Mouse (Mus musculus): ENCODE results near the gene Golt1a.
"Not testable (repeated sequence)": the region's sequence is repeated elsewhere in the genome, so short reads cannot be mapped to it uniquely, and the experiment has no call there.

The Golt1a gene

DNA sequence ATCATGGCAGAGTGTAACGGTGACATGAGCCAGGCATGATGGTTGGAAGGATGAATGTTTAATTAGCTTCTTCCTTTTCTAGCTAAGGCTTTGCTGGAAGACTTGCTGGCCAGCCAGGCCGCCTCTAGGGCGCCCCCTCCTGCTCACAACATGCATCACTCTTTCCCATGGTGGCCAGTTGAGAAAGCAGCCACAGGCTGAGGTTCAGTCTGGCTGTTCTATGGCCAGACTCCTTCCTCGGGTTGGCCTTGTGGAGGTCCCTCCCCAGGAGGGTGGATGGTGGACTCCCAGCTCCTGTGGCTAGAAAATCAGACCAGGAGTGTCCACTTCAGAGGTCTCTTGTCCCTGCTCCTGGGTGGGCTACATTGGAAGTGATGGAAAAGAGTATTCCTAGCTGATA, 2.8 kb upstream of the Golt1a start:
- peak; percentile 86 for DNase-seq

DNA sequence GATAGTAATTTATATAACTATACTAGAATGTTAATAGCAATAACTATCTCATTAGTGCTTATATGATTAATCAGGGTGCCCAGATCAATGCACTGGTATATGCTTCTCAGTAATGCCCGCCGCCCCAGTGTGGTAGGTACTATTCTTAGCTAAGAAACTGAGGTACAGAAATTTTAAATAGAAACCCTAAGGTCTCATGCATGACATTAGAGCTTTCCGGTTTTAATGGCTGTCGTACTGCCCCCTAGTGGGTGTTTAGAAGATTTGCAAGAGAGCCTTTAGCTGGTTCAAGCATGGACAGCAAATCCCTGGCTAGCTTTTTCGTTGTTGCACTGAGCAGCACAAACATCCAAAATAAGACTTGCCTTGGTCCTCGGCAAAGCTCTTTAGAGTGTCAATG, 2.3 kb upstream of the Golt1a start:
- peak; percentile 41 for DNase-seq

DNA sequence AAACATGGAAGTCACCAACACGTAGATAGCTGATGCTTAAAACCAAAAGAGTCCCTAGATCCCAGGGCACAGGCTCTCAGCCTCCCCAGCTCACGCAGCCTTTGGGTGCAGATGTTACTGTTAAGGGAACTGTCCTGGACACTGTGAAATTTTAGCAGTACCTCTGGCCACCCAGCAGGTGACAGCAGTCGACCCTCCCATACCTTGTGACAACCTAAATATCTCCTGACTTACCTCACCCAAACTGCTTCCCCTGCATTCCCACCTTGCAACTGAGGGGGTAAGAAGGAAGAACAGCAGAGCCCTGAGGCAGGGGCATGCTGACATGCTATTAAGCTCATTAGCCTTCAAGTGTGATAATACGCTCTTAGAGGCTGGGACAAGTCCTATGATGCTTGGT, 1.6 kb downstream of the Golt1a start:
- DNase-seq = peak; percentile 21

DNA sequence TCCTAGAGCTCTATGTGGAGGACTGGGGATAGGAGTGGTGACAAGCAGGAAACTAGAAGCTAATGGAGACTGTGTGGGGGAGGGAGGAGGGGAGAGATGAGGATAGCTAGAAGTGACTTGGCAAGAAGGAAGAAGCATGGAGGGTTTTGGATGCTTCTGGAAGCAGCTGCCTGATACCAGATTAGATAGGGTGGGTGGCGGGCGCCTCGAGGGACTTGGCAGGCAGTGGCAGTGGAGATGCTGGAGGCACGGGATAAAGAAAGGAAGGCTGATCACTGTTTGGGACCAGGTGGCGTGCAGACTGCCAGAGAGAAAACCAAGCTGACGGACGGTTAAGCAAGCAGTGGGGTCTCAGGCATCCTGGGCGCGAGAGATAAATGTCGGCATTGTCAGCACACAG, 2.3 kb downstream of the Golt1a start:
- DNase-seq = no peak

DNA sequence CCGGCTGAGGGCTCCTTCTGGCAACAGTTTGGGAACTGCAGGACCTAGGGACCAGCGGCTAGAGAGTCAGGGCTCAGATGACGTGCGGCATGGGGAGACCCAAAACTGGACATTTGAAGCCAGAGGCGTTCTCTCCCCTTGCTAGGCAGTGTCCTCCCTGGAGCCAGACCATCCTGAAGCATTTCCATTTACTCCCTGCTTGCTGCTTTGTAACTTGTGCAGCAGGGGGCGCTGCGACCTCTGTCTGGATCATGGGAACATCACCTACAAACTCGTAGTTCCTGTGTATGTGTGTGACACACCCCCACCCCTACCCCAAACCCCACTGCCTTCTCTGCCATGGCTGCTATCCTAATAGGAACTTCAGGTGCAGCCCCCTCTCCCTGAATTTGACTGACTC, 4.8 kb downstream of the Golt1a start:
- peak; percentile 82 for DNase-seq

DNA sequence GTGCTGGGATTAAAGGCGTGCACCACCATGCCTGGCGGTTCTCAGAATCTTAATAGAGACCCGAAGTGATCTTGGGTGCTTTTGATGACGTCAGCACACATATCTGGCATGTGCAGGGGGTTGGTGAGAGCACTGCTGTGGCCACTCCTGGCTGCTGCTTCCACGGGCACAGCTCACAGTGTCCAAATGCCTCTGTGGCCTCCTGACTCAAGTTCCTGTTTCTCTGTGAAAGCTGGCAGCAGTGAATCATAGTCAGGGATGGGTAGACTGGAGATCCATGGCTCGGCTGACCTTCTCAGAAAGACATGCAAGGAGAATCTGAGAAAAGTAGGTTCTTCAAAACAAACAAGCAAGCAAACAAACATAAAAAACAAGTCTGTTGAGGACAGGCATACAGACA, 6.2 kb downstream of the Golt1a start:
- no peak for DNase-seq

DNA sequence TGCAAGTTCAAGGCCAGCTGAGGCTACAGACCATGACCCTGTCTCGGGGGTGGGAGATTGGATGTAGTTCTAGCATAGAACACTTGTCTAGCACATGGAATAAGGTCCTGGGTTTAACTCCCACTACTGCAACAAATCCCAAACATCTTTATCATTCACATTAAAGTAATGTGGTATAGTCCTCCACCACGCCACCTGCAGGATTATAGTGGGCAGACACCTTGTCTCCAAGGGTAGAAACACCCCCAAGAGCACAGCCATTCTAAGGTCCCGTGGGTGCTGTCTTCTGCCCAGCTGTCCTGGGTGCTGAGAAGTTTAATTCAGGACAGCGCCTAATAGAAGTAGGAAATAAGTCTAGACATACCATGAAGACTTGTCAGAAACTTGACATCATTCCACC, 7.0 kb downstream of the Golt1a start:
- no peak for DNase-seq

DNA sequence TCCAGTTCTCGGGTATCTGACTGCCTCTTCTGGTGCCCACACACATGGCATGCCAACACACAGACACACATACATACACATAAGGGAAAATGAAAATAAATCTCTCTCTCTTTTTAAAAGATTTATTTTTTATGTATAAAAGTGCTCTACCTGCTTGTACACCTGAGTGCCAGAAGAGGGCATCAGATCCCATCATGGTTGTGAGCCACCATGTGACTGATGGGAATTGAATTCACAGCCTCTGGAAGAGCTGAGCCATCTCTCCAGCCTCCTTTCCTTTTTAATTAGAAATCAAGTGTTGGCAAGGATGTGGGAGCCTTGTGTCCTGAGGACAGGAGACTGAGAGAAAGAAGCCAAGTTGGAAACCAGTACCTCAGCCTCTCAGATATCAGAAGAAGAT, 7.5 kb downstream of the Golt1a start:
- no peak for DNase-seq

DNA sequence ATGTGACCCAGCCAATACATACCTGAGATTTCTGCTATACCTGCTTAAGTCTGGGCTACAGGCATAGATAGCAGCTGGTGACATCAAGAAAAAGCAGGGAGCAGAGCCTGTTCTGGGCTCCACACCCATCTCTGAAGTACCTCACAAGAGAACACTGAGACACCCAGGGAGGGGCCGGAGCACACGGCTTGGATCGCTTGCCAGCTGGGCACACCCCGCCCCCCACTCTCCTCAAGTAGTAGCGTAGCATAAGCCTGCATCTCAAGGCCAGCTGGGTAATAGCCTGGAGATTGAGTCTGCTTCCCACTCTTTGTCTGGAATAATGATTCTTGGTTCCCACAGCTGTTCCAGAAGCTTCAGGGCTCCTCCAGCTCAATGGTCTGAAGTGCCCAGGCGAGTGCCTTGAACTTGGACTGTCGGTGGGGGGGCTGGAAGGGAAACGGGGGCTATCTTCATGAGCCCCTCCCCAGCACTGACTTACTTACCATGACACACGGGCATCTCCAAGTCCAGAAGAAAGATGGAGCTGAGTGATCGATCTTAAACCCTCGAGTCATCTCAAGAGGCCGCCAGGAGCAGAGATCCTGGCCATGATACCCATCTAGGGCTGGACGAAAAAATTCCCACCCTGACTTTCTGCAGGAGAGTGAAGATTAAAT, 11.8 kb downstream of the Golt1a start, which contains the start of gene Kiss1:
Gene Kiss1 (plus strand): TSS at position 609 of the 659 bp plus-strand sequence.
- DNase-seq = no peak

DNA sequence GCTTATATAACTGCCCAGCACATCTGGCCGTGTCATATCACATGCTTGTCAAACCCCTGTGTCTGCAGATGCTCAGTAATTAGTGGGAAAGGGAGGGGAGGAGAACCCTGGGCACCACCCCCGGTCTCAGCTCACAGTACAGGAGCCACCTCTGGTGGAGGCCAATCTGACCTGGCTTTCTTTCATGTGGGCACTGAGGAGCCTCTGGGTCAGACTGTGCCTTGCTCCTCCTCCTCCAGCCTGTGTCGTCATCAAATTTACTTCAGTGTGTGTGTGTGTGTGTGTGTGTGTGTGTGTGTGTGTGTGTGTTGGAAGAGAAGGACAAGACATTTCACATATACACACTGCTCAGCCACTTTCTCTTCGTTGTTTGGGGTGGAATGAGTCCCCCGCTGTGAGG, 13.7 kb downstream of the Golt1a start:
- DNase-seq = no peak

DNA sequence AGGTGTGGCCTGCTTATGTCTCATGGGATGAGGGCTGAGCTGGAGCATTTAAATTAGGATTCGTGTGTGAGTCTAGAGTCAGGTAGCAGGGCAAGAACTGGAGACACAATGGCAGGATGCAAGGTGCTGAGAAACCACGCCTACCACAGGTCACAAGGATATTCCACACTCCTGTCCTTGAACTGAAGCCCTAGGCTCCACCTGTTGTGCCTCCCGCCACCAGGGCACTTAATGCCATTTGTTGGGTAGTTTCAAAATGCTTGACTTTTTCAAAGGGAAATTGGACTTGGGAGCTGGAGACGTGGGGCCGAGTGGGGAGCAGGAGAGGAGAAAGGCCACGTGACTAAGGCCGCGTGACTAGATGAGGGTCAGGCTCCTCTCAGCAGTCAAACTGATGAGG, 16.4 kb downstream of the Golt1a start:
- no peak for DNase-seq

DNA sequence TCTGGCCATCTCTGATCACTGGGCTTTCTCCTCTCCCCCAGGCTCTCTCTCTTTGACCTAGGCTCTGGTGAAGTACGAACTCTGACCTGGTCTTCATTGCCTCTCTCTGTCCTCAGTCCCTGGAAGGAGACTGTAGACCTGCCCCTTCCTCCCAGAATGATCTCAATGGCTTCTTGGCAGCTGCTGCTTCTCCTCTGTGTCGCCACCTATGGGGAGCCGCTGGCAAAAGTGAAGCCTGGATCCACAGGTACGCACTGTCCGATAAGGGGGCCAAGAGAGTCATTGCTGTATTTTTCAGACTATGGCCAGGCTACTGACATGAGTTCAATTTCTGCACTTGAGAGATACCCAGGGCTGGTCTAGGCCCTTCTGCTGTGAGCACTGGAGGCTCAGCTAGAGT, 17.5 kb downstream of the Golt1a start:
- DNase-seq = peak; percentile 26

DNA sequence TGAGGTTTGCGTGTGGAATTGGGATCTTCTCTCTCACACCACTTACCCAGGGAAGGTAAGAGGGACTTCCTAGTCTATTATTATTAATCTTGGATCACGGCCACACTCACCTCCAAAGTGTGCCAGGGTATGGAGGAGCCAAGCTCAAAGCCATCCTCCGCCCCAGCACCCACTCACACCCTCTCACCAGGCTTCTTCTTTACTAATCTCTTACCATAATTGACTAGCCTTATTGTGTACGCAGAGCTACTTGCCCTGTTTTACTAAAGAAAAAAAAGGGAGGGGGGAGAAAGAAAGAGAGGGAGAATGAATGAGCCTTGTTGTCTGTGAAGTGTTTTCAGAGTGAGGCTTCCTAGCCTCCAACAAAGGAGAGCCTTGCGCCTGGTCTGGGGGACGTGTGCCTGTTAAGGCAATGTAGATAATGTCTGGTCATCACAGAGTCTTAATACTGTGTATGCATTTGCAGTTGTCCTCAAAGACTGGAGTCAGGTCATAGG, 18.7 kb downstream of the Golt1a start:
- no peak for DNase-seq

DNA sequence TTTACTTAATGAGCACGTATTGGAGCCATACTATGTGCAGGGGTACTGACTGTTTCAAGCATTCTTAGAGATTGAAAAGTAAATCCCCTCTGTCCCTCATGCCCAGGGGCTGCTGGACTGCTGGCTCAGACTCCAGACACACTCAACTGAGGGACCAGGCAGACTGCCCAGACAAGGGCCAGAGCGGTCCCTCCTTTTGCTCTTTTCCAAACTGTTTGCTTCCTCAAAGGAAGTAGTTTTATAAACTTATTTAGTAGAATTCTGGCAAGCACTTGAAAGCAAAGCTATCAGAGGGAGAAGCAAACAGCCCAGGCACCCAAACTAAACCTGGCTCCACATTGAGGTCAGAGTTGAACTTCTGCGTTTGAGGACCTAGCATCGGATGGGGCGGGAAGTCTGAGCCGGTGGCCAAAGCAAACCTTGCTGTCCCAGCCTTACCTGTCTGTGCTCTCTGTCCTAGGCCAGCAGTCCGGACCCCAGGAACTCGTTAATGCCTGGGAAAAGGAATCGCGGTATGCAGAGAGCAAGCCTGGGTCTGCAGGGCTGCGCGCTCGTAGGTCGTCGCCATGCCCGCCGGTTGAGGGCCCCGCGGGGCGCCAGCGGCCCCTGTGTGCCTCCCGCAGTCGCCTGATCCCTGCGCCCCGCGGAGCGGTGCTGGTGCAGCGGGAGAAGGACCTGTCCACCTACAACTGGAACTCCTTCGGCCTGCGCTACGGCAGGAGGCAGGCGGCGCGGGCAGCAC, 19.5 kb downstream of the Golt1a start:
- DNase-seq = peak; percentile 45

DNA sequence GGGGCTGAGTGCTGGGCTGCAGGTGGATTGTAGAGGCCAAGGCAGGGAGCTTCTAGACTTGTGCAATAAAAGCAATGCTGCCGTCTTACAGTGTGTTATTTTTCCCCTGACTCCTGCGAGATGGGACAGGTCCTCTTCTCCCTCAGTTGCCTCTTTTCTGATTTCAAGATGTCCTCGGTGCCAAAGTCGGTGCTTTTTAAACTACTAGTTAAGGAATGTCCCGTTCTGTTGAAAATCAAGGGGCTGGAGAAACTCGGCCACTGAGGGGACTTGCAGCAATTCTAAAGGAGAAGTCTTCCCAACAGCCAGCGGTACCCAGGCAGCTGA, 20.0 kb downstream of the Golt1a start:
- DNase-seq = no peak

DNA sequence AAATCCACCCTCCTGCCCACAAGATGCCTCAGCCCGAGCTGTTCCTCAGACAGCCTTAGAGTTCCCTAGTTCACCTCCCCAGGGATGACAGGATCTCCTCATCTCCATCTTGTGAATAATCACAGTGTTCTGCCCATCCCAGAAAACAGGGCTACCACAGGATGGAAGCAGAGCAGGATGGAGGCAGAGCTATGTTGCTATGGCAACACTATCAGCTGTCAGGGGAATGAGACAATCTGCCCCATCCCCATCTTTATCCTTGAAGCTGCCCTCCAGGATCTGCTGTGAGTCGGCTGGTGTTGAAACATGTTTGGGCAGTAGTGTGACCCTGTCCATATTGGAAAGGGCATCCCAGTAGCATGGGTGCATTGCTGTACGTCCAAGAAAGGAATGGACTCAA, 21.5 kb downstream of the Golt1a start:
- no peak for DNase-seq

DNA sequence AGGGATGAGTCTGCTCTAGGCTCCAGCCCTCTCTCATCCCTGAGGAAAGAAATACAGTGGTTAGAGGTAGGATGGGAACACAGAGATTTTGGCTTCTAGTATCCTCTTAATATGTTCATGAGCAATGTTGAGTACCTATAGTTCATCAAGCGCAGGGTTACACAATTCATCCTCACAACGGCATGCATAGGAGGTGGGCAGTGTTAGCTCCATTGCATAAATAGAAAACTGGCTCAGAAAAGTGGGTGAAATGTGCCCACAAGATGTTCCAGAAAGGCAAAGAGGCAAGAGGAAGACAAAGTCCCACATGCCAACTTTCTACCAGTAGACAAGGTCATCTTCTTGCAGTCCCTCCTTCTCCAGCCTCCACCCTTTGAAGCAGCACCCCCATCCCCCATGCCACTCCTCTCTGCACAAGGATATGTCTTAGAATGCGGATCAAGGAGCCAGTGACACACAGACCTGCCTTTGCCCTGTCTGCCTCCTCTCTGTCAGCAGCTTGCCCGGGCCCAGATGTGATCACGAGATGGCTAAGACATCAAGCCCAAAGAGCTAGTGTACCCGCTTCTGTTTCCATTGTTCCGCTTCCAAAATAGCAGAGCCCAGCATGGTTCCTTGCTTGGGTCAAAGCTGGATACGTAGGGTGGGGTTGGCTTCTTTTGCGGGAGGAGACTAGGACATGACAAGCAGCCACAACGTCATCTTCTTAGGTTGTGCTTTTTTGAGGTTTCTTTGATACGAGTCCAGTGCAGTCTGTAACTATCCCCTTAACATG, 23.2 kb downstream of the Golt1a start:
- no peak for DNase-seq

DNA sequence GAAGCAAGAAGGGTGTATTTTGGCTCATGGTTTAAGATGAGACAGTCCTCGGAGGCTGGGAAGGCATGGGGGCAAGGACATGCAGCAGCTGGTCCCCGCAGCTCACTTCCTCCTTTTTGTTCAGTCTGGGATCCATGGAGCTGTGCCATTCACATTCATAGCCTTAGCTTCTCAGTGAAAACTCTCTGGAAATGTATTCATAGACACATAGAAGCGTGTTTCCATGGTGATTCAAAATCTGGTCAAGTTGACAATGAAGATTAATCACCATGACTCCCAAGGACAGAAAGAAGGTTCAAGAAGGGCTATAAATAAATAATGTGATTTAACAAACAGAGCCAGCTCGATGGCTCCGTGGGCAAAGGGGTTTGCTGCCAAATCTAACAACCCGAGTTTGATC, 24.3 kb downstream of the Golt1a start:
- DNase-seq = no peak

DNA sequence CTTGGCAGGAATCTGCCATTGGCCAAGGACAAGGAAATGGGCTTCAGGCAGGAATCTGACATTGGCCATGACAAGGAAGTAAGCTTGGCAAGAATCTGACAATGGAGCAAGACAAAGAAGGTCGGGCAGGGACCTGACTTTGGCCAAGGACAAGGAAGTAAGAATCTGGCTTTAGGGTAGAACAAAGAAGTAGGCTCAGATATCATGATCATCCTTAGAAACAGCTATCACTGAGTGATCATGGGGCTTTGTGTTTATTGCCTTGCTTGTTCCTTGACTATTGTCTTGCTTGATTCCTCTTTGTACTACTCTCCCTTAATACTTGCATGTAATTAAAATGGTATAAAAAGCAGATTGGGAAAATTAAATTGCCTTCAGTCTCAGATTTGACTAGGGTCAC, 30.8 kb downstream of the Golt1a start:
- not testable (repeated sequence) for DNase-seq

DNA sequence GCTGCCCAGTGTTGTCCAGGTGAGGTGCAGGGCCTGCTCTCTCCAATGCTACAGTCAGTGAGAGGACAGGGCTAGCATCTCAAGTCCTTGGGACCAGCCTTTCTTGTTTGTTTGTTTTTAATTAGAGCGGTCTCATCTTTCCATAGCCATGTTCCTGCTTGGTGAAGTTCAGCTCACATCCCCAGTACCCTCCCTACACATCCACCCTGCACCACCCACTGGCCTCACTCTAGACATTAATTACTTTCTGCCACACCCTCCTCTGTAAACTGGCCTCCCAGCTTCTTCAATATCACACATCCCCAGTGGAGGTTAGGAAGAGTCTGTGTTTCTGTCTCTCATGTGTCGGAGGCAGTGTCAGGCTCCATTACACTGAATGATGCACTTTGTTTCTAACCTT, 34.8 kb downstream of the Golt1a start:
- no peak for DNase-seq

DNA sequence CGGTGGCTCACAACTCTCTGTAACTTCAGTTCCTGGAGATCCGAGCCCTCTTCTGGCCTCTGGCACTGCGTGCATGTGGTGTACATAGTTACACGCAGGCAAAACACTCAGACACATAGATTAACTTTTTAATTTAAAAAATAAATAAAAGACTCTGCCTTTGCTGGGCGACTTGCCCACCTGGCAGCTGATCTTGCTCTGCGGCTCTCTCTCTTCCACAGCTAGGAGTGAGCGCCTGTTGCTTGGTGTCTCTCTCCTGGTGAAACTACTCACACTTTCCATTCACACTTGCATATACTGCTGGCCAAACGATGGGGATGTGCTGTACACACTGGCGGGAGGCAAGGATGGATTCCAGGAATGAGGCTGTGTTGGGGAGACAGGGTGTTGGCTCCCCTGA, 36.9 kb downstream of the Golt1a start:
- DNase-seq = no peak

DNA sequence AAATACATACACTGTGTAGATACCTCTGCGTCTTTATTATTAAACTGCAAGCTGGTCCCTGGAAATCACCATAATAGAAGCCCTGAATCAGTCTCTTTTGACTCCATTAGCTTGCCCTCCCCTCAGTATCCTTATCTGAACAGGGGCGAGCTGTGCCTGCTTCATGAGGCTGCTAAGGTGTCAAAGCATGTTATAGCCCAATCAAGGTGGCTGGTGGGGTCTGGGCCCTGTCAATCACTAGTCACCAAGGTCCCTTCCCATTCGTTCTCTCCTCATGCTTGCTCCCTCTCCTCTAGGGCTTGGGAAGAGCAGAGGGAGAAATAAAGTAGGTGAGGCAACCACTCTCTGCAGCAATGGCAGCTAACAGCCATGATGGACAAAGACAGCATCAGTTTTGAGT, 37.6 kb downstream of the Golt1a start:
- DNase-seq = no peak

DNA sequence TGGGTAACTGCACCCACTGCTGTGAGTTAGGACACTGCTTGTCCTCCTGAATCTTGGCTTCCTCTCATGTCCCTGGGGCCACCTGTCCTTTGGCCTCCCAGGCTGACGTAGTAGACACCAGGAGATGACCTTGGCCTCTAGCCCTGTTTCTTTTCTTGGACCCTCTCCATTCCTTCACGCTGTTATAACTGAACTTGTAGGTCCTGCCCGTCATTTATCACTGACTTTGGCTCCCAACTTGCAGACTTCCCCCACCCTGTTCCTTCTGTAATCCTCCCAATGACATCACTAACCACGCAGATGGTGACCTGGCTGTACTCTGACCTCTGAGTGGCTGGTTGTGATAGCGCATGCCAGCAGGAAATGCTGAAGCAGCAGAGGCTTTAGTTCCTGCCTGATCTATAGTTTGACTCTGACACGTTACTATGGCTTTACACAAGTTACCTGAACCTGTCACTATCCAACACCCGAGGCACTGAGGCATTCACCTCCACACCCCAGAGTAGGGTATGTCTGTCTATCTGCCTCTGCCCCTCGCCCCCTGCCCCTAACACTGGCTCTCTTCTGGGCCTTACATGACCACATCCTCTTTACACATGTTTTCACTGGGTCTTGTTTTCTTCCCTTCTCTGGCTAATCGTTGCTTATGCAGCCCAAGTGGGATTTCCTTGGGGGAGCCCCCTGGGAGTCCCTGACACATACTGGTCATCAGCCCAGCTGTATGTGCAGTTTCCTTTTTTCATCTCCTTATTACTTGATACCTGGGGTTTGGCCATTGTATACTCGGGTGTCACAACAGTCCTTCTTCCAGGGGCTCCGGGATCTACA, 38.3 kb downstream of the Golt1a start:
- DNase-seq = no peak
